ENCODE assay signal across 30 mouse cellular contexts in genomic region chr2:167529935-167530513, GRCm38 (mm10). TPM values are rescaled to one million over a fixed set of nuclear protein-coding genes. Genes with fewer than 3 reads are reported as not detected.
DNase-seq lines count a peak whose midpoint lies in the region; ATAC-seq lines count a peak whose summit lies in the region.
"Had no signal": no experiment of that assay in that cellular context is flagged by ENCODE, and none has a peak within 500 bp of the region (broad histone marks: within the 10 kb centered on the region; RNA-seq: fewer than 3 reads in every experiment).

No protein-coding gene starts in this region.

- H3K9ac ChIP-seq in forebrain, embryonic 15.5 days (replicated peaks): no peak overlapping the region
- no peak overlapping the region for H3K9ac ChIP-seq in hindbrain, embryonic 14.5 days
- no peak overlapping the region for H3K9ac ChIP-seq in midbrain, embryonic 11.5 days (ENCODE audit: low read length)
- H3K9ac ChIP-seq in midbrain, embryonic 14.5 days (replicated peaks; ENCODE audit: low read length): no peak overlapping the region
- no peak overlapping the region for H3K9ac ChIP-seq in ES-E14 (ENCODE audit: insufficient read depth, low read depth, low read length, poor library complexity, severe bottlenecking)
- H3K9ac ChIP-seq: embryonic facial prominence, embryonic 15.5 days; limb, embryonic 12.5 days; liver, embryonic 15.5 days; lung, embryonic 14.5 days; neural tube, embryonic 13.5 days had no signal

- no peak for DNase-seq in forebrain, embryonic 10.5 days (ENCODE audit: extremely low spot score, low spot score)
- no peak for DNase-seq in hindbrain, embryonic 10.5 days (ENCODE audit: low spot score)
- DNase-seq in hindbrain, embryonic 14.5 days (ENCODE audit: low spot score): no peak
- no peak for DNase-seq in midbrain, embryonic 11.5 days (ENCODE audit: low spot score, missing footprints)
- no peak for DNase-seq in midbrain, embryonic 14.5 days
- DNase-seq in ES-E14 (ENCODE audit: low read depth, low spot score): no peak
- DNase-seq in right cerebral cortex, postnatal 25 days: no peak
- DNase-seq: adrenal gland, adult 8-10 months; cerebellum, adult 2 months; cerebellum, postnatal 25 days; gastrocnemius, postnatal 10 days; heart, adult 18-20 months; heart, postnatal 4 days; kidney, adult 11 months; kidney, postnatal 25 days; lung, embryonic 14.5 days; lung, postnatal 14 days; thymus, postnatal 4 days had no signal

- no peaks in the 10 kb centered on the region for H3K36me3 ChIP-seq in forebrain, embryonic 10.5 days (replicated peaks)
- H3K36me3 ChIP-seq in forebrain, embryonic 15.5 days: no peaks in the 10 kb centered on the region
- no peaks in the 10 kb centered on the region for H3K36me3 ChIP-seq in hindbrain, embryonic 10.5 days
- no peaks in the 10 kb centered on the region for H3K36me3 ChIP-seq in hindbrain, embryonic 14.5 days (replicated peaks; ENCODE audit: control insufficient read depth, insufficient read depth)
- H3K36me3 ChIP-seq in midbrain, embryonic 11.5 days (ENCODE audit: control insufficient read depth, insufficient read depth, low read length): no peaks in the 10 kb centered on the region
- H3K36me3 ChIP-seq in midbrain, embryonic 14.5 days (ENCODE audit: control insufficient read depth, insufficient read depth, low read length): no peaks in the 10 kb centered on the region
- no peaks in the 10 kb centered on the region for H3K36me3 ChIP-seq in ES-E14 (ENCODE audit: control insufficient read depth, insufficient read depth, low read length, poor library complexity, severe bottlenecking)
- H3K36me3 ChIP-seq: embryonic facial prominence, embryonic 10.5 days; embryonic facial prominence, embryonic 15.5 days; limb, embryonic 12.5 days; liver, embryonic 15.5 days; neural tube, embryonic 13.5 days had no signal

- in situ Hi-C loops in ES-E14 (cut with MboI; ENCODE audit: low sequenced_read_pairs in 2 of 2, unreplicated experiment in 2 of 2): loop anchor here (5.0 to 10.0 kb wide), 3 partner anchors 72 to 365 kb away; no protein-coding TSS in a partner anchor

- no peaks in the 10 kb centered on the region for H3K9me3 ChIP-seq in forebrain, embryonic 10.5 days
- no peaks in the 10 kb centered on the region for H3K9me3 ChIP-seq in forebrain, embryonic 15.5 days
- no peaks in the 10 kb centered on the region for H3K9me3 ChIP-seq in hindbrain, embryonic 10.5 days
- no peaks in the 10 kb centered on the region for H3K9me3 ChIP-seq in hindbrain, embryonic 14.5 days (ENCODE audit: control insufficient read depth, low read length)
- H3K9me3 ChIP-seq in midbrain, embryonic 11.5 days (ENCODE audit: control insufficient read depth, low read length): no peaks in the 10 kb centered on the region
- H3K9me3 ChIP-seq in midbrain, embryonic 14.5 days (ENCODE audit: control insufficient read depth, low read length): no peaks in the 10 kb centered on the region
- H3K9me3 ChIP-seq in ES-E14 (ENCODE audit: control insufficient read depth, insufficient read depth, low read depth, low read length): no peaks in the 10 kb centered on the region
- H3K9me3 ChIP-seq: embryonic facial prominence, embryonic 10.5 days; embryonic facial prominence, embryonic 15.5 days; limb, embryonic 12.5 days; liver, embryonic 15.5 days; neural tube, embryonic 13.5 days had no signal

- H3K4me2 ChIP-seq in forebrain, embryonic 15.5 days (replicated peaks): no peak overlapping the region
- H3K4me2 ChIP-seq in hindbrain, embryonic 14.5 days (replicated peaks): no peak overlapping the region
- no peak overlapping the region for H3K4me2 ChIP-seq in midbrain, embryonic 11.5 days
- no peak overlapping the region for H3K4me2 ChIP-seq in midbrain, embryonic 14.5 days (ENCODE audit: low read length)
- H3K4me2 ChIP-seq: embryonic facial prominence, embryonic 15.5 days; heart, embryonic 11.5 days; limb, embryonic 12.5 days; liver, embryonic 15.5 days; lung, embryonic 14.5 days; neural tube, embryonic 13.5 days had no signal

- ATAC-seq in forebrain, embryonic 15.5 days (replicated peaks): no peak
- ATAC-seq in hindbrain, embryonic 14.5 days (ENCODE audit: low FRiP score): no peak
- peak; percentile 27; the same call in 1 of the 2 replicates for ATAC-seq in midbrain, embryonic 11.5 days (ENCODE audit: low FRiP score)
- ATAC-seq in midbrain, embryonic 14.5 days (ENCODE audit: low FRiP score, low TSS enrichment): no peak
- ATAC-seq: activated CD4-positive, CD25-positive, alpha-beta regulatory T cell, adult 4 months; forebrain, embryonic 14.5 days had no signal

- 0 out of 2 replicates have a peak overlapping the region, but pooled peaks have one; percentile 26 for H3K27ac ChIP-seq in forebrain, embryonic 10.5 days
- no peak overlapping the region for H3K27ac ChIP-seq in forebrain, embryonic 15.5 days (replicated peaks)
- peak overlapping the region; percentile 83 for H3K27ac ChIP-seq in hindbrain, embryonic 10.5 days
- no peak overlapping the region for H3K27ac ChIP-seq in hindbrain, embryonic 14.5 days
- no peak overlapping the region for H3K27ac ChIP-seq in midbrain, embryonic 11.5 days (ENCODE audit: low read depth, low read length)
- no peak overlapping the region for H3K27ac ChIP-seq in midbrain, embryonic 14.5 days (replicated peaks; ENCODE audit: low read depth, low read length)
- no peak overlapping the region for H3K27ac ChIP-seq in ES-E14 (ENCODE audit: insufficient read depth, low read depth, low read length, poor library complexity, severe bottlenecking)
- H3K27ac ChIP-seq: embryonic facial prominence, embryonic 10.5 days; embryonic facial prominence, embryonic 15.5 days; layer of hippocampus, adult 2 months; left cerebral cortex, adult 2 months; limb, embryonic 12.5 days; liver, embryonic 15.5 days; neural tube, embryonic 13.5 days had no signal

- H3K27me3 ChIP-seq in forebrain, embryonic 10.5 days (ENCODE audit: poor library complexity, severe bottlenecking): peaks cover 25% of the 10 kb centered on the region
- H3K27me3 ChIP-seq in forebrain, embryonic 15.5 days: no peaks in the 10 kb centered on the region; the same call in 1 of the 2 replicates
- H3K27me3 ChIP-seq in hindbrain, embryonic 10.5 days (ENCODE audit: insufficient read depth, poor library complexity, severe bottlenecking): peaks cover 24% of the 10 kb centered on the region
- no peaks in the 10 kb centered on the region for H3K27me3 ChIP-seq in hindbrain, embryonic 14.5 days (ENCODE audit: control insufficient read depth, insufficient read depth, low read length)
- H3K27me3 ChIP-seq in midbrain, embryonic 11.5 days (ENCODE audit: control insufficient read depth, insufficient read depth, low read length): no peaks in the 10 kb centered on the region; the same call in 1 of the 2 replicates
- no peaks in the 10 kb centered on the region for H3K27me3 ChIP-seq in midbrain, embryonic 14.5 days (ENCODE audit: control insufficient read depth, insufficient read depth, low read length)
- H3K27me3 ChIP-seq: CH12.LX; embryonic facial prominence, embryonic 15.5 days had no signal

- H3K4me3 ChIP-seq in forebrain, embryonic 10.5 days: no peak overlapping the region
- H3K4me3 ChIP-seq in forebrain, embryonic 15.5 days: no peak overlapping the region
- H3K4me3 ChIP-seq in hindbrain, embryonic 10.5 days: no peak overlapping the region
- H3K4me3 ChIP-seq in hindbrain, embryonic 14.5 days (replicated peaks; ENCODE audit: low read length): no peak overlapping the region
- H3K4me3 ChIP-seq in midbrain, embryonic 11.5 days (ENCODE audit: low read depth, low read length): no peak overlapping the region
- H3K4me3 ChIP-seq in midbrain, embryonic 14.5 days (replicated peaks; ENCODE audit: low read depth, low read length): no peak overlapping the region
- H3K4me3 ChIP-seq in ES-E14 (ENCODE audit: insufficient read depth in 1 of 2, low read depth in 1 of 2, low read length in 2 of 2, poor library complexity in 1 of 2, severe bottlenecking in 1 of 2): no peak overlapping the region
- H3K4me3 ChIP-seq: embryonic facial prominence, embryonic 10.5 days; embryonic facial prominence, embryonic 15.5 days; layer of hippocampus, adult 2 months; left cerebral cortex, adult 2 months; limb, embryonic 12.5 days; liver, embryonic 15.5 days; neural tube, embryonic 13.5 days had no signal

- H3K4me1 ChIP-seq in forebrain, embryonic 10.5 days: peaks cover 36% of the 10 kb centered on the region
- no peaks in the 10 kb centered on the region for H3K4me1 ChIP-seq in forebrain, embryonic 15.5 days
- peaks cover 44% of the 10 kb centered on the region for H3K4me1 ChIP-seq in hindbrain, embryonic 10.5 days (replicated peaks)
- no peaks in the 10 kb centered on the region for H3K4me1 ChIP-seq in hindbrain, embryonic 14.5 days (replicated peaks; ENCODE audit: control insufficient read depth, insufficient read depth, low read length)
- peaks cover 7% of the 10 kb centered on the region; the same call in 1 of the 2 replicates for H3K4me1 ChIP-seq in midbrain, embryonic 11.5 days (ENCODE audit: control insufficient read depth, insufficient read depth, low read length)
- H3K4me1 ChIP-seq in midbrain, embryonic 14.5 days (ENCODE audit: control insufficient read depth, insufficient read depth, low read length): no peaks in the 10 kb centered on the region
- H3K4me1 ChIP-seq in ES-E14 (ENCODE audit: control insufficient read depth in 2 of 2, insufficient read depth in 2 of 2, low read length in 2 of 2, poor library complexity in 1 of 2): peaks cover 0 to 11% of the 10 kb centered on the region in 2 experiments; a peak in 2 of 4 replicates
- H3K4me1 ChIP-seq: embryonic facial prominence, embryonic 15.5 days had no signal

- 39% methylated on average over 5 of the region's 5 CpGs for WGBS in forebrain, embryonic 10.5 days
- 26% methylated on average over 5 of the region's 5 CpGs for WGBS in forebrain, embryonic 15.5 days
- 23% methylated on average over 5 of the region's 5 CpGs for WGBS in hindbrain, embryonic 10.5 days
- WGBS in hindbrain, embryonic 14.5 days: 14% methylated on average over 5 of the region's 5 CpGs
- WGBS in midbrain, embryonic 11.5 days: 21% methylated on average over 5 of the region's 5 CpGs
- WGBS in midbrain, embryonic 14.5 days: 24% methylated on average over 5 of the region's 5 CpGs

RNA-seq across cellular contexts. Expression of gene Snai1, which starts 8.0 kb away (rescaled TPM):
- 40.4 and 46.9 TPM in 2 replicates for polyA plus RNA-seq in forebrain, embryonic 10.5 days (2016; fragmentation: Nextera tagmentation; extraction: Ambion mirVana)
- polyA plus RNA-seq in forebrain, embryonic 15.5 days (2015; fragmentation: Nextera tagmentation; extraction: Ambion mirVana): 2.1 and 2.7 TPM in 2 replicates
- polyA plus RNA-seq in hindbrain, embryonic 10.5 days (2016; fragmentation: Nextera tagmentation; extraction: Ambion mirVana): 45.3 and 45.5 TPM in 2 replicates
- polyA plus RNA-seq in hindbrain, embryonic 14.5 days (2014; fragmentation: Nextera tagmentation; extraction: Ambion mirVana): 5.5 and 7.5 TPM in 2 replicates
- 18.4 and 20.8 TPM in 2 replicates for polyA plus RNA-seq in midbrain, embryonic 11.5 days (2014; fragmentation: Nextera tagmentation; extraction: Ambion mirVana)
- 0.53 and 4.4 TPM in 2 replicates for polyA plus RNA-seq in midbrain, embryonic 14.5 days (2014; fragmentation: Nextera tagmentation; extraction: Ambion mirVana)
- total RNA-seq in ES-E14 (2012; rRNA removed): 1.4 and 3.4 TPM in 2 replicates
- polyA plus RNA-seq: activated CD4-positive, CD25-positive, alpha-beta regulatory T cell, adult 4 months had no signal

RNA-seq across cellular contexts. Expression of gene Spata2, which starts 37.3 kb away (rescaled TPM):
- 21.0 and 21.5 TPM in 2 replicates for polyA plus RNA-seq in forebrain, embryonic 10.5 days (2016; fragmentation: Nextera tagmentation; extraction: Ambion mirVana)
- polyA plus RNA-seq in forebrain, embryonic 15.5 days (2015; fragmentation: Nextera tagmentation; extraction: Ambion mirVana): 32.1 and 32.6 TPM in 2 replicates
- polyA plus RNA-seq in hindbrain, embryonic 10.5 days (2016; fragmentation: Nextera tagmentation; extraction: Ambion mirVana): 20.1 and 25.1 TPM in 2 replicates
- polyA plus RNA-seq in hindbrain, embryonic 14.5 days (2014; fragmentation: Nextera tagmentation; extraction: Ambion mirVana): 27.3 and 29.6 TPM in 2 replicates
- 15.6 and 15.8 TPM in 2 replicates for polyA plus RNA-seq in midbrain, embryonic 11.5 days (2014; fragmentation: Nextera tagmentation; extraction: Ambion mirVana)
- 27.4 and 29.9 TPM in 2 replicates for polyA plus RNA-seq in midbrain, embryonic 14.5 days (2014; fragmentation: Nextera tagmentation; extraction: Ambion mirVana)
- 10.0 and 11.0 TPM in 2 replicates for total RNA-seq in ES-E14 (2012; rRNA removed)

RNA-seq across cellular contexts. Expression of gene Rnf114, which starts 37.6 kb away (rescaled TPM):
- 136 and 137 TPM in 2 replicates for polyA plus RNA-seq in forebrain, embryonic 10.5 days (2016; fragmentation: Nextera tagmentation; extraction: Ambion mirVana)
- polyA plus RNA-seq in forebrain, embryonic 15.5 days (2015; fragmentation: Nextera tagmentation; extraction: Ambion mirVana): 132 TPM in 2 replicates
- polyA plus RNA-seq in hindbrain, embryonic 10.5 days (2016; fragmentation: Nextera tagmentation; extraction: Ambion mirVana): 137 TPM in 2 replicates
- polyA plus RNA-seq in hindbrain, embryonic 14.5 days (2014; fragmentation: Nextera tagmentation; extraction: Ambion mirVana): 110 and 115 TPM in 2 replicates
- polyA plus RNA-seq in midbrain, embryonic 11.5 days (2014; fragmentation: Nextera tagmentation; extraction: Ambion mirVana): 140 and 150 TPM in 2 replicates
- 127 and 146 TPM in 2 replicates for polyA plus RNA-seq in midbrain, embryonic 14.5 days (2014; fragmentation: Nextera tagmentation; extraction: Ambion mirVana)
- total RNA-seq in ES-E14 (2012; rRNA removed): 39.3 and 48.1 TPM in 2 replicates

Comparison
In these comparisons a context has a peak if more than half of its experiments do, and no peak if none do; other contexts are left out.
1. H3K27ac ChIP-seq: peak in forebrain, embryonic 10.5 days (single experiment) and hindbrain, embryonic 10.5 days (single experiment); none in forebrain, embryonic 15.5 days (single experiment), hindbrain, embryonic 14.5 days (single experiment), midbrain, embryonic 11.5 days (single experiment), midbrain, embryonic 14.5 days (single experiment) and ES-E14 (single experiment).